Mouse (Mus musculus) myocyte (in vitro differentiated cells): ENCODE results near the gene Gtf2h1. TPM values are rescaled to one million over a fixed set of nuclear protein-coding genes. Genes with fewer than 3 reads are reported as not detected.
A peak's percentile ranks its signal among the peaks of the same experiment; 100 is the strongest.

Source experiments
- H3K27me3 ChIP-seq: one replicate; pipeline ENCODE4 v1.6.1; 2011; ENCODE audit not compliant: control insufficient read depth, insufficient read depth, insufficient read length
- H3K36me3 ChIP-seq: one replicate; pipeline ENCODE4 v1.6.1; 2011; ENCODE audit not compliant: control insufficient read depth, insufficient read depth
- H3K4me2 ChIP-seq: one replicate; pipeline ENCODE4 v1.6.1; 2011; ENCODE audit warnings: low read depth, control low read depth
- H3K4me3 ChIP-seq: one replicate; pipeline ENCODE4 v1.5.1; 2011; ENCODE audit warnings: mild to moderate bottlenecking, control low read depth, moderate library complexity
- H3K79me2 ChIP-seq: one replicate; pipeline ENCODE4 v1.6.1; 2011; ENCODE audit not compliant: control insufficient read depth, insufficient read depth
- H3ac ChIP-seq: one replicate; pipeline ENCODE4 v1.6.1; 2011; ENCODE audit not compliant: control insufficient read depth, insufficient read length
- CEBPB ChIP-seq: IDR thresholded peaks from 2 replicates; pipeline ENCODE4 v1.6.1; 2011; ENCODE audit warnings: mild to moderate bottlenecking, moderate library complexity; ENCODE audit not compliant: poor library complexity, insufficient read depth, severe bottlenecking
- E2F4 ChIP-seq: IDR thresholded peaks from one replicate; pipeline ENCODE4 v1.6.1; 2011; ENCODE audit warnings: mild to moderate bottlenecking, control low read depth, moderate library complexity; ENCODE audit not compliant: insufficient read depth
- MAX ChIP-seq: IDR thresholded peaks from one replicate; pipeline ENCODE4 v1.6.1; 2011; ENCODE audit warnings: low read depth, mild to moderate bottlenecking, control low read depth
- MYOD1 ChIP-seq, 3 experiments: IDR thresholded peaks; one replicate each; pipeline ENCODE4 v1.6.1; 2011; ENCODE audit warnings: control low read depth in 2 of 3, low read depth in 2 of 3, mild to moderate bottlenecking in 2 of 3, moderate library complexity in 1 of 3; ENCODE audit not compliant: insufficient read length in 2 of 3, control insufficient read depth in 1 of 3
- MYOG ChIP-seq, 3 experiments: IDR thresholded peaks; one replicate each; pipeline ENCODE4 v1.6.1; 2011; ENCODE audit warnings: control low read depth in 2 of 3, low read depth in 2 of 3, mild to moderate bottlenecking in 2 of 3; ENCODE audit not compliant: insufficient read length in 2 of 3, control insufficient read depth in 1 of 3, insufficient read depth in 1 of 3
- POLR2A ChIP-seq: IDR thresholded peaks from one replicate; pipeline ENCODE4 v1.6.1; 2011; ENCODE audit warnings: low read depth, mild to moderate bottlenecking, control low read depth, moderate library complexity; ENCODE audit not compliant: insufficient read length
- POLR2AphosphoS2 ChIP-seq: IDR thresholded peaks from one replicate; pipeline ENCODE4 v1.6.1; 2011; ENCODE audit warnings: low read depth, control low read depth; ENCODE audit not compliant: insufficient read length
- REST ChIP-seq: IDR thresholded peaks from one replicate; pipeline ENCODE4 v1.6.1; 2011; ENCODE audit warnings: mild to moderate bottlenecking, control low read depth, moderate library complexity; ENCODE audit not compliant: insufficient read depth, insufficient read length
- SRF ChIP-seq: IDR thresholded peaks from one replicate; pipeline ENCODE4 v1.6.1; 2011; ENCODE audit warnings: low read depth; ENCODE audit not compliant: control insufficient read depth, insufficient read length
- TCF12 ChIP-seq: IDR thresholded peaks from one replicate; pipeline ENCODE4 v1.6.1; 2011; ENCODE audit warnings: mild to moderate bottlenecking, control low read depth; ENCODE audit not compliant: poor library complexity, insufficient read depth, severe bottlenecking
- TCF3 ChIP-seq: IDR thresholded peaks from one replicate; pipeline ENCODE4 v1.6.1; 2011; ENCODE audit warnings: low read depth, control low read depth; ENCODE audit not compliant: insufficient read length
- USF1 ChIP-seq: IDR thresholded peaks from one replicate; pipeline ENCODE4 v1.6.1; 2011; ENCODE audit warnings: low read depth, mild to moderate bottlenecking, control low read depth, moderate library complexity
- polyA plus RNA-seq: library from polyadenylated mRNA; unstranded; fragments of >200 nt; fragmentation: generic; extraction: Trizol; gene quantifications from one replicate; pipeline ENCODE4 v1.2.1, GENCODE M21; 2012; ENCODE audit warnings: missing spikeins

Gtf2h1 gene
- polyA plus RNA-seq, 1 experiment, result 18.0 TPM

DNA sequence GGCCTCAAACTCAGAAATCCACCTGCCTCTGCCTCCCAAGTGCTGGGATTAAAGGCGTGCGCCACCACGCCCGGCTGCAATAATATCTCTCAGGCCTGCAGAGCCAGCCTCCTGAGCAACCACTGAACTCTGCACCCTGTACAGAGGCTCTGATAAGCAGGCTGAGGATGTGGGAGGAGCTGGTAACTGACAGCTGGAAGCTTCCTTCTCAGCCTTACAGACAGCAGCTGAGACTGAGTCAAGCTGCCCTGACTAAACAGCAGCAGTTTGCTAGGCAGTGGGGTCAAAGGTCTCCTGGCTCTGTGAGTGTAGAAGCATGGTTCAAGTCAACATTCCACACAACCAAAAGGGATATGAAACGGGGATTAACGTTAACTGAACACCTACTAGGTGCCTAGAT, 37.4 kb downstream of the Gtf2h1 start:
- Histone ChIP-seq H3K4me3 (no peak overlapping the region), H3K36me3 (no peaks in the 10 kb centered on the region), H3K4me2 (no peak overlapping the region), H3K79me2 (no peaks in the 10 kb centered on the region), H3K27me3 (no peaks in the 10 kb centered on the region), H3ac (no peak overlapping the region)
- no peak for TF ChIP-seq USF1
- TF ChIP-seq MYOG (IDR thresholded peaks at IDR 0.05; ENCODE audit: control insufficient read depth in 1 of 3, insufficient read depth in 1 of 3, insufficient read length in 2 of 3, low read depth in 2 of 3), result peak; percentile 51 to 86 (median 60)
- TF ChIP-seq MYOD1 (IDR thresholded peaks at IDR 0.05; ENCODE audit: control insufficient read depth in 1 of 3, insufficient read length in 2 of 3, low read depth in 2 of 3), result peak in 2 of 3 experiments; percentile 64 to 91
- peak; percentile 11 for TF ChIP-seq TCF12
- TF ChIP-seq SRF, result no peak
- no peak for TF ChIP-seq E2F4

DNA sequence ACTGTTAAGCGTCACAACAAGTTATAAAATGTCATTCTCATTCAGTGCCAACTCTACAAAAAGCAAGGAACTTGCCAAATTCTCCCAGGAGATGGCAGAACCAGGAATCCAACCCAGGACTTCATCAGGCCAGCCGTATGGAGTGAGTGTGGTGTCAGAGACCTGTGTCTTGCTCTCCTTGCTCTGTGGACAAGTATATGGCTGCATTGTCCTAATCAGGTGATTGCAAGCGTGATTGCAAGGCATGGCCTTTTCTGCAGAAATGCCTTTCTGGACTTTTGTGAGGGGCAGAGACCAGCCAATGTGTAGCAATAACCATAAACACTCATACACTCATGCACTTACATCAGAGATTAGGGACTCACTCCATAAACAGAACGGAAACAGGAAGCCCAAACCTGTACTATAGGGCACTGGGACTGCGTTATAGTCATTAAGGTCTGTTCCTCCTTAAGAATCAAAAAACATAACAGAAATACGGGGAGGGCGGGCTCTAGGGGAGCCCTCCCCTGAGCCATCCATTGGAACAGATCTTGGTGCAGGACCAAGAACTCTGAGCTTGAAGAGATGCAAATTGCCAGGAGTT, 37.9 kb downstream of the Gtf2h1 start:
- Histone ChIP-seq H3K27me3 (no peaks in the 10 kb centered on the region), H3K4me2 (no peak overlapping the region), H3K4me3 (no peak overlapping the region), H3ac (no peak overlapping the region), H3K36me3 (no peaks in the 10 kb centered on the region), H3K79me2 (no peaks in the 10 kb centered on the region)
- no peak for TF ChIP-seq E2F4
- TF ChIP-seq CEBPB, result no peak
- no peak for TF ChIP-seq MAX
- TF ChIP-seq USF1, result no peak
- TF ChIP-seq POLR2AphosphoS2, result no peak
- TF ChIP-seq MYOG (IDR thresholded peaks at IDR 0.05; ENCODE audit: control insufficient read depth in 1 of 3, insufficient read depth in 1 of 3, insufficient read length in 2 of 3, low read depth in 2 of 3), result no peak
- no peak for TF ChIP-seq TCF12
- no peak for TF ChIP-seq SRF
- no peak for TF ChIP-seq POLR2A
- no peak for TF ChIP-seq TCF3
- no peak for TF ChIP-seq REST
- TF ChIP-seq MYOD1 (IDR thresholded peaks at IDR 0.05; ENCODE audit: control insufficient read depth in 1 of 3, insufficient read length in 2 of 3, low read depth in 2 of 3), result no peak

DNA sequence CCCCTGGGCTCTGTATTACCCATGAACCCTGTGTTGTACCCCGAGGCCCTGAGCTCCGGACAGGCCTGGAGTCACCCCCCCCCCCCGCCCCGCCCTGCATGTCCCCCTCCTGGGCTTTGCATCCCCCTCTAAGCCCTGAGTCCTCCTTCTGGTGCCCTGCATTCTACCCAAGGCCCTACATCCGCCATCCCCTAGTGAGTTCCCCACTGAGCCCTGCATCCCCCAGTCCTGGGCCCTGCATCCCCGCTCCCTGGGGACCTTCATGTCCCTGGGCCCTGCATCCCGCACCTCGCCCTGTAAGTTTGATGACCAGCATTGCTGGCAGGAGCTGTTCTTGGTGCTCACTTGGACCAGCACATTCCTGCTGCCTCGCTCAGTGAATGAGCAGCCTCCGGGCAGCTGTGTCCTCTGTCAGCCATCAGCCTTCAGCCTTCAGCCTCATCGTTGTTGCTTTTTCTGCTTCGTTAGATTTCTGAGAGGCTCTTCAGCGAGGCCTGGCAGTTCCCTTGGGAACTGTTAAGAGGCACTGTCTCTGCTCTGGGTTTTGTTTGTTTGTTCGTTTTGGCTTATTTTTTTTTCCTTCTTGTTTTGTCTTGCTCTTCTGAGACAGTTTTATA, 39.2 kb downstream of the Gtf2h1 start:
- peak in 1 of 3 experiments; percentile 16 for TF ChIP-seq MYOG (IDR thresholded peaks at IDR 0.05; ENCODE audit: control insufficient read depth in 1 of 3, insufficient read depth in 1 of 3, insufficient read length in 2 of 3, low read depth in 2 of 3)
- no peak for TF ChIP-seq CEBPB
- peak in 1 of 3 experiments; percentile 9 for TF ChIP-seq MYOD1 (IDR thresholded peaks at IDR 0.05; ENCODE audit: control insufficient read depth in 1 of 3, insufficient read length in 2 of 3, low read depth in 2 of 3)
- H3K27me3 ChIP-seq, result no peaks in the 10 kb centered on the region

DNA sequence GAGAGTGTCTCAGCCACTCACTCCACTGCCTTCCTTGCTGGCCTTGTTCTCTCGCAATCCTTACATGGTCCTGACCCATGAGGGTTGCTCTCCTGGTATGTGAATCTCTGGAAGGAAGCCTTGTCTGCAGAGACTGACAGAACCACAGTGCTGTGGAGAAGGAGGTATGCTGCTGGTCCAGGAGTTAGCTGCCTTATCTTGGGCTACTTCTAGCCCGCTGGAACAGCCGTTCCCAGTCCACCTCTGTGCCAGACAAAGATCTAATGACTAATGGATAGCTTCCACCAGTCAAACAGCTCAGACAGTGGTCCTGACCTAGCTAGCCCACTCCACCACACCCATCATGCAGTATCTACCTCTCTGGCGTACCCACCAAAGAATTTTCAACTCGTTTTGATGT, 40.5 kb downstream of the Gtf2h1 start:
- TF ChIP-seq MYOD1 (IDR thresholded peaks at IDR 0.05; ENCODE audit: control insufficient read depth in 1 of 3, insufficient read length in 2 of 3, low read depth in 2 of 3) (no peak), POLR2A (no peak), SRF (no peak), MYOG (IDR thresholded peaks at IDR 0.05; ENCODE audit: control insufficient read depth in 1 of 3, insufficient read depth in 1 of 3, insufficient read length in 2 of 3, low read depth in 2 of 3) (no peak), CEBPB (no peak), MAX (no peak), POLR2AphosphoS2 (no peak), USF1 (no peak), TCF12 (no peak), REST (no peak), E2F4 (no peak), TCF3 (no peak)

More for the DNA sequence above, 39.2 kb downstream of the Gtf2h1 start:
- no peaks in the 10 kb centered on the region for H3K36me3 ChIP-seq
- no peak overlapping the region for H3K4me3 ChIP-seq
- no peak overlapping the region for H3ac ChIP-seq
- no peak overlapping the region for H3K4me2 ChIP-seq
- H3K79me2 ChIP-seq, result no peaks in the 10 kb centered on the region

DNA sequence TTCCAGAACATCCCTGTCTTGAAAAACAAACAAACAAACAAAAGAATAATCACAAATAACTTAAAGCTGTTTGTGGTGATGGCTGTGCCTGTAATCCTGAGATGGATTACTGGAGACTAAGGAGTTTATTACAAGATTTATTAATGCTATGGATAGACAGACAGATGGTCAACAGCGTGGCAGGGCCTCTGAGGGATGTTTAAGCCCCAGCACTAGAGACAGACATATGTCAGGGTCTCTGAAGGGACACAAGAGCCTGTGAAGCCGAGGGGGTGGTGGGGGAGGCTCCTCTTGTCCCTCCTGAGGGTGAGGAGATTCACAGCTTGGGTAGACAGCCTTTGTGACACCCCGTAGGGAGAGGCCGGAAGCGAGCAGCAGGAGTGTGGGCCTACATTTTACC, 41.2 kb downstream of the Gtf2h1 start:
- H3K79me2 ChIP-seq, result no peaks in the 10 kb centered on the region
- H3ac ChIP-seq, result no peak overlapping the region
- TF ChIP-seq E2F4, result no peak
- TF ChIP-seq REST, result no peak
- TF ChIP-seq MAX, result no peak
- TF ChIP-seq POLR2AphosphoS2, result no peak
- TF ChIP-seq TCF3, result no peak
- no peaks in the 10 kb centered on the region for H3K27me3 ChIP-seq
- H3K4me3 ChIP-seq, result no peak overlapping the region
- no peaks in the 10 kb centered on the region for H3K36me3 ChIP-seq
- H3K4me2 ChIP-seq, result no peak overlapping the region

More for the DNA sequence above, 40.5 kb downstream of the Gtf2h1 start:
- Histone ChIP-seq H3K36me3 (no peaks in the 10 kb centered on the region), H3K4me3 (no peak overlapping the region), H3K4me2 (no peak overlapping the region), H3K79me2 (no peaks in the 10 kb centered on the region), H3K27me3 (no peaks in the 10 kb centered on the region), H3ac (no peak overlapping the region)
